Mouse (Mus musculus): ENCODE data around the gene Cd93. TPM values are rescaled to one million over a fixed set of nuclear protein-coding genes. Genes with fewer than 3 reads are reported as not detected.

Gene Cd93
- total and polyA plus RNA-seq, 2 experiments from 2014 or later = 4.5 to 16.9 TPM

GRCm38 (mm10) chr2:148478141-148478701 lies 34.9 kb upstream of the Cd93 start:
- Histone ChIP-seq H3K9ac (replicated peaks; ENCODE audit: low read length, poor library complexity, severe bottlenecking) (no peak overlapping the region), H3K9me3 (ENCODE audit: low read length) (no peaks in the 10 kb centered on the region), H3K27me3 (ENCODE audit: insufficient read depth, low read length) (no peaks in the 10 kb centered on the region), H3K36me3 (ENCODE audit: insufficient read depth, low read length) (no peaks in the 10 kb centered on the region), H3K4me3 (ENCODE audit: low read depth, low read length) (no peak overlapping the region), H3K4me2 (ENCODE audit: low read depth, low read length, poor library complexity, severe bottlenecking) (no peak overlapping the region), H3K4me1 (ENCODE audit: insufficient read depth, low read length) (no peaks in the 10 kb centered on the region), H3K27ac (ENCODE audit: low read depth, low read length) (no peak overlapping the region)
- no peak for TF ChIP-seq CTCF (IDR thresholded peaks at IDR 0.05)
- peak; percentile 88 for ATAC-seq (ENCODE audit: low FRiP score)
- 18% methylated on average over 3 of the region's 3 CpGs for WGBS
- peak; percentile 76 for DNase-seq (ENCODE audit: low spot score)

DNA sequence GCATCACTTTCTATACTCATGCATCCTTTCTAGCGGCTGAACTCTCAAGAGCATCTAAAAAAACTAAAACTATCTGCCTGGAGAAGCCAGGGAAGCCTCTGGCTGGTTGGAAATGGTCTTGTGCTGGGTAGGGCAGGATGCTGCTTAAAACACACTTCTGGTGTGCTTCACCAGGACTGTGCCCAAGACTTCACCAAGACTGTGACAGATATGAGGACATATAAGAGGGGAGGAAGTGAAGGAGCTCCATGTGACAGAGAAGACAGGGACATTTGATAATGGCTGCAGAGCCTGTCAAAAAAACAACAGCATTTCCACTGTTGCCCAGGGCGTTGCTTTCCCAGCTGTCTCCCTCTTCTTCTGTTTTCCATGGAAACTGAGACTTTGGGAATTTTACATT lies 34.0 kb upstream of the Cd93 start:
- no peaks in the 10 kb centered on the region for H3K4me1 ChIP-seq (ENCODE audit: insufficient read depth, low read length)
- no peak overlapping the region for H3K4me2 ChIP-seq (ENCODE audit: low read depth, low read length, poor library complexity, severe bottlenecking)
- no peak for ATAC-seq (ENCODE audit: low FRiP score)
- no peak overlapping the region for H3K4me3 ChIP-seq (ENCODE audit: low read depth, low read length)
- no peak overlapping the region for H3K27ac ChIP-seq (ENCODE audit: low read depth, low read length)
- no peak for DNase-seq (ENCODE audit: low spot score)
- H3K27me3 ChIP-seq (ENCODE audit: insufficient read depth, low read length) = no peaks in the 10 kb centered on the region
- no peaks in the 10 kb centered on the region for H3K9me3 ChIP-seq (ENCODE audit: low read length)
- H3K36me3 ChIP-seq (ENCODE audit: insufficient read depth, low read length) = no peaks in the 10 kb centered on the region
- no peak for TF ChIP-seq CTCF (IDR thresholded peaks at IDR 0.05)
- 71% methylated on average over 2 of the region's 2 CpGs for WGBS
- H3K9ac ChIP-seq (replicated peaks; ENCODE audit: low read length, poor library complexity, severe bottlenecking) = no peak overlapping the region

- Histone ChIP-seq H3K4me1 (ENCODE audit: insufficient read depth, low read length) (no peaks in the 10 kb centered on the region), H3K4me3 (ENCODE audit: low read depth, low read length) (no peak overlapping the region), H3K9me3 (ENCODE audit: low read length) (no peaks in the 10 kb centered on the region), H3K27ac (ENCODE audit: low read depth, low read length) (no peak overlapping the region), H3K9ac (replicated peaks; ENCODE audit: low read length, poor library complexity, severe bottlenecking) (no peak overlapping the region), H3K36me3 (ENCODE audit: insufficient read depth, low read length) (no peaks in the 10 kb centered on the region), H3K4me2 (ENCODE audit: low read depth, low read length, poor library complexity, severe bottlenecking) (no peak overlapping the region), H3K27me3 (ENCODE audit: insufficient read depth, low read length) (no peaks in the 10 kb centered on the region)
- DNase-seq (ENCODE audit: low spot score) (no peak), ATAC-seq (ENCODE audit: low FRiP score) (no peak)
- TF ChIP-seq CTCF (IDR thresholded peaks at IDR 0.05) = no peak
- 80% methylated on average over 4 of the region's 4 CpGs for WGBS
Observed at GRCm38 (mm10) chr2:148476576-148476975, 33.2 kb upstream of the Cd93 start.

DNA sequence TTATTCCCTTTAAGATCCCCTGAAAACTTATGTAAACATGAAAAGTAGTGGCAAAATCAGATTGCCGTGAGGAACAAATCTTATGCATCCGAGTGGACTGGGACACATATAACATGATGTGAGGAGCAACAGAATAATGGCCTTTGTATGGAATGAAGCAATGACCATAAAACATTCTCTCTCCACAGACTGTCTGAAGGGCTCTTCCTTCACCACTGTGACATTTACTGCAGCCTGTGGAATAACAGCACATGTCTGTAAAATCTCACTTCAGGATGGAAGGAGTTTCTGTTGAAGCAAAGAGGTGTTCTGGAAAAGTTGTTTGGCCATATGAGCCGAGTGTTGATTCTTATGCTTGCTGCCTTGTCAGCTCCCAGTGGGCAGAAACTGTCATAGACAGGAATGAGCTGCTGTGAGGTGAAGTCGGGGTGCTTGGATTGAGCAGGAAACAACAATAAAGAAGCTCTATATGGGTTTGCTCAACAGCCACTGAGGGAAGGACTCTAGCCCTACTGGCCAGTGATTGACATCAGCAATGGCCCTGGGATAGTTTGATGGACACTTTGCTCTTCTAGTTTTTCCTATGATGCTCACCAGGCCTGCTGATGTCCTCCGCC lies 32.6 kb upstream of the Cd93 start:
- Histone ChIP-seq H3K4me2 (ENCODE audit: low read depth, low read length, poor library complexity, severe bottlenecking) (no peak overlapping the region), H3K36me3 (ENCODE audit: insufficient read depth, low read length) (no peaks in the 10 kb centered on the region), H3K27me3 (ENCODE audit: insufficient read depth, low read length) (no peaks in the 10 kb centered on the region), H3K9me3 (ENCODE audit: low read length) (no peaks in the 10 kb centered on the region), H3K9ac (replicated peaks; ENCODE audit: low read length, poor library complexity, severe bottlenecking) (no peak overlapping the region), H3K27ac (ENCODE audit: low read depth, low read length) (no peak overlapping the region), H3K4me3 (ENCODE audit: low read depth, low read length) (no peak overlapping the region), H3K4me1 (ENCODE audit: insufficient read depth, low read length) (no peaks in the 10 kb centered on the region)
- TF ChIP-seq CTCF (IDR thresholded peaks at IDR 0.05) = no peak
- WGBS = 89% methylated on average over 5 of the region's 5 CpGs
- DNase-seq (ENCODE audit: low spot score) = no peak
- ATAC-seq (ENCODE audit: low FRiP score) = no peak

DNA sequence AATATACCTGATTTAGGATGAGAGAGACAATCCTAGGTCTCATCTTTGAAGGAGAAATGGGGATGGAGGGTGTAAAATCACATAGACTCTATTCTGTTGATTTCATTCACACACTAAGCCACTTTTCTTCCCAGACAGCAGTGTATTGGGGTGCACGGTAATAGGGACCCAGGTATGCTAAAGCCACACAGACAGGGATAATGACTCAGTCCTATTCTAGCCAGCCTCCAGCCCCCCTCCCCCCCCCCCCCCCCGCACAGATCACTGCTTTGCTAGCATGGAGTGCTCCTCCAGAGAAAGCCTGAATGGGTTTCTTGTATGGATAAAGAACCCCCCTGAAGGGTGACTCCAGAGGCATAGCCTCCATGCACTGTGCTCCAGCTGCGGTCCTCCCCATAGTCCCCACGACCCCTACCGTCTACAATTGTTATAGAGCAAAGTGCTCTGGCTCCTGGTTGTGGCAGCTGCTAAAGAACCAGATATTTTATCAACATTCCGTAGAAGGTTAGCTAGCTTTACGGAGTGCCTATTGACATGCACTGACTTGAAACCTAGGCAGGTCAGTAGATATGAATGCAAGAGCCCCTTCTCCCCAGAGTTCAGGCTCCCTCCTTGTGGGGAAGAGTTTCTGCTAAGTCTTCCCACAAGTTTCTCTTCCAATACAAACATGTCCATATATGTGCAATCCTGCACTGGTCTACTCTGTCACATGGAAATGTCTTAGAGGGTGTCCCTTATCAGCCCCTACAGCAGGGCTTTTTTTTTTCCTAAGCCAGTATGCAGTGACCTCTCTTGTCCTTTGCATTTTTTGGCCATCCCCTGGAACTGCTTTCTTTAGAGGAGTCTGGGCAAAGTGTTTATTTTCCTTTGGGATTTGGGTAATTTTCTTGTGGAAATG lies 26.2 kb upstream of the Cd93 start:
- no peak overlapping the region for H3K4me2 ChIP-seq (ENCODE audit: low read depth, low read length, poor library complexity, severe bottlenecking)
- no peak overlapping the region for H3K27ac ChIP-seq (ENCODE audit: low read depth, low read length)
- WGBS = 41% methylated on average over 6 of the region's 7 CpGs
- no peaks in the 10 kb centered on the region for H3K4me1 ChIP-seq (ENCODE audit: insufficient read depth, low read length)
- H3K4me3 ChIP-seq (ENCODE audit: low read depth, low read length) = no peak overlapping the region
- no peaks in the 10 kb centered on the region for H3K27me3 ChIP-seq (ENCODE audit: insufficient read depth, low read length)
- no peak for DNase-seq (ENCODE audit: low spot score)
- H3K9me3 ChIP-seq (ENCODE audit: low read length) = no peaks in the 10 kb centered on the region
- 0 out of 2 replicates have a peak, but pooled peaks have one; percentile 31 for ATAC-seq (ENCODE audit: low FRiP score)
- no peak overlapping the region for H3K9ac ChIP-seq (replicated peaks; ENCODE audit: low read length, poor library complexity, severe bottlenecking)
- TF ChIP-seq CTCF (IDR thresholded peaks at IDR 0.05) = no peak
- H3K36me3 ChIP-seq (ENCODE audit: insufficient read depth, low read length) = no peaks in the 10 kb centered on the region

Measured in midbrain, postnatal 0 days (tissue).